Comparison of ENCODE assay signal across 10 mouse cellular contexts in genomic region chr9:37114286-37115267, GRCm38 (mm10). TPM values are rescaled to one million over a fixed set of nuclear protein-coding genes. Genes with fewer than 3 reads are reported as not detected.
DNase-seq lines count a peak whose midpoint lies in the region; ATAC-seq and TF ChIP-seq lines count a peak whose summit lies in the region.
"Had no signal": no experiment of that assay in that cellular context is flagged by ENCODE, and none has a peak within 500 bp of the region (broad histone marks: within the 10 kb centered on the region; RNA-seq: fewer than 3 reads in every experiment).

No protein-coding gene starts in this region.

- H3K9ac ChIP-seq in embryonic facial prominence, embryonic 12.5 days: no peak overlapping the region
- H3K9ac ChIP-seq in hindbrain, embryonic 15.5 days: no peak overlapping the region
- H3K9ac ChIP-seq in neural tube, embryonic 12.5 days: no peak overlapping the region

- no peak overlapping the region for H3K4me3 ChIP-seq in left cerebral cortex, adult 2 months
- H3K4me3 ChIP-seq in embryonic facial prominence, embryonic 12.5 days: no peak overlapping the region
- no peak overlapping the region for H3K4me3 ChIP-seq in hindbrain, embryonic 15.5 days
- no peak overlapping the region for H3K4me3 ChIP-seq in neural tube, embryonic 12.5 days
- H3K4me3 ChIP-seq: megakaryocyte, embryonic 14.5 days had no signal

- TF ChIP-seq CTCF in left cerebral cortex, adult 2 months (IDR thresholded peaks at IDR 0.05): peak; percentile 8

- no peak overlapping the region for H3K4me2 ChIP-seq in embryonic facial prominence, embryonic 12.5 days (replicated peaks)
- H3K4me2 ChIP-seq in hindbrain, embryonic 15.5 days: no peak overlapping the region
- H3K4me2 ChIP-seq in neural tube, embryonic 12.5 days (replicated peaks): peak overlapping the region; percentile 6

- intact Hi-C loops in left cerebral cortex, adult 2 months (cut with DNase I): no loop called here
- intact Hi-C loops in left cerebral cortex, postnatal 36 days (cut with DNase I): no loop called here

- H3K27me3 ChIP-seq in embryonic facial prominence, embryonic 12.5 days: no peaks in the 10 kb centered on the region
- H3K27me3 ChIP-seq in hindbrain, embryonic 15.5 days: no peaks in the 10 kb centered on the region
- H3K27me3 ChIP-seq in neural tube, embryonic 12.5 days (replicated peaks): peaks cover 4% of the 10 kb centered on the region; the same call in 1 of the 2 replicates

- ATAC-seq in embryonic facial prominence, embryonic 12.5 days (ENCODE audit: insufficient number of reproducible peaks, insufficient read depth, low FRiP score, low TSS enrichment): peak; percentile 71
- ATAC-seq in hindbrain, embryonic 15.5 days (ENCODE audit: low FRiP score, low read depth): peak; percentile 75
- peak; percentile 84 for ATAC-seq in neural tube, embryonic 12.5 days (ENCODE audit: low FRiP score, low read depth)
- ATAC-seq in granulocyte monocyte progenitor cell, adult 5-6 weeks (replicated peaks; ENCODE audit: poor library complexity, severe bottlenecking): no peak

- H3K27ac ChIP-seq in left cerebral cortex, adult 2 months: no peak overlapping the region
- H3K27ac ChIP-seq in embryonic facial prominence, embryonic 12.5 days: peak overlapping the region; percentile 85
- H3K27ac ChIP-seq in hindbrain, embryonic 15.5 days (replicated peaks): peak overlapping the region; percentile 66
- H3K27ac ChIP-seq in neural tube, embryonic 12.5 days: peak overlapping the region; percentile 42; the same call in 1 of the 2 replicates

- WGBS in embryonic facial prominence, embryonic 12.5 days: 16% methylated on average over 9 of the region's 9 CpGs
- 26% methylated on average over 9 of the region's 9 CpGs for WGBS in hindbrain, embryonic 15.5 days
- 29% methylated on average over 9 of the region's 9 CpGs for WGBS in neural tube, embryonic 12.5 days

- H3K4me1 ChIP-seq in embryonic facial prominence, embryonic 12.5 days: peaks cover 25% of the 10 kb centered on the region
- peaks cover 18% of the 10 kb centered on the region for H3K4me1 ChIP-seq in hindbrain, embryonic 15.5 days (replicated peaks)
- peaks cover 32% of the 10 kb centered on the region for H3K4me1 ChIP-seq in neural tube, embryonic 12.5 days
- H3K4me1 ChIP-seq: megakaryocyte, embryonic 14.5 days had no signal

- no peak for DNase-seq in left cerebral cortex, adult 2 months (ENCODE audit: extremely low spot score in 1 of 2, low spot score in 2 of 2)
- no peak for DNase-seq in left cerebral cortex, postnatal 36 days (ENCODE audit: low spot score in 2 of 2)
- DNase-seq in adrenal gland, postnatal 4 days (ENCODE audit: low spot score in 2 of 2): no peak
- no peak for DNase-seq in left cerebral cortex, adult 9 months (ENCODE audit: low spot score in 2 of 2)
- DNase-seq: thymus, postnatal 4 days had no signal

- no peaks in the 10 kb centered on the region for H3K36me3 ChIP-seq in embryonic facial prominence, embryonic 12.5 days
- no peaks in the 10 kb centered on the region for H3K36me3 ChIP-seq in hindbrain, embryonic 15.5 days
- H3K36me3 ChIP-seq in neural tube, embryonic 12.5 days: no peaks in the 10 kb centered on the region

- H3K9me3 ChIP-seq in embryonic facial prominence, embryonic 12.5 days: no peaks in the 10 kb centered on the region
- no peaks in the 10 kb centered on the region for H3K9me3 ChIP-seq in hindbrain, embryonic 15.5 days
- no peaks in the 10 kb centered on the region for H3K9me3 ChIP-seq in neural tube, embryonic 12.5 days
- H3K9me3 ChIP-seq: megakaryocyte, embryonic 14.5 days had no signal

RNA-seq across cellular contexts. Expression of gene Pknox2, which starts 32.6 kb away (rescaled TPM):
- total RNA-seq in left cerebral cortex, adult 2 months (2021): 10 to 100 TPM; 79.1 to 84.5 TPM
- total RNA-seq in left cerebral cortex, postnatal 36 days (2021): 10 to 100 TPM; 68.3 to 92.3 TPM
- 18.8 and 20.8 TPM in 2 replicates for polyA plus RNA-seq in embryonic facial prominence, embryonic 12.5 days (2016; fragmentation: Nextera tagmentation; extraction: Ambion mirVana)
- 32.9 and 40.6 TPM in 2 replicates for polyA plus RNA-seq in hindbrain, embryonic 15.5 days (2015; fragmentation: Nextera tagmentation; extraction: Ambion mirVana)
- polyA plus RNA-seq in neural tube, embryonic 12.5 days (2016; fragmentation: Nextera tagmentation; extraction: Ambion mirVana): 44.6 and 45.2 TPM in 2 replicates
- total RNA-seq in adrenal gland, postnatal 4 days (2021): 1 to 10 TPM; 6.4 to 6.8 TPM
- not detected in 2 replicates for total RNA-seq in granulocyte monocyte progenitor cell, adult 5-6 weeks (2014; fragmentation: Nextera tagmentation)
- not detected in 2 replicates for total RNA-seq in granulocyte monocyte progenitor cell, adult 5-6 weeks (2017)

Comparison
In these comparisons a context has a peak if more than half of its experiments do, and no peak if none do; other contexts are left out.
1. RNA of gene Pknox2, which starts 32.6 kb away (total RNA-seq): 68.3 to 92.3 TPM in left cerebral cortex, postnatal 36 days and 79.1 to 84.5 TPM in left cerebral cortex, adult 2 months; 6.4 to 6.8 TPM in adrenal gland, postnatal 4 days and not detected in granulocyte monocyte progenitor cell, adult 5-6 weeks; every median in the first group is over 4 times any median in the second.